Mouse (Mus musculus) thymus, adult 2 months (tissue): ENCODE results near the gene S1pr2. TPM values are rescaled to one million over a fixed set of nuclear protein-coding genes. Genes with fewer than 3 reads are reported as not detected.

ENCODE experiments used
- DNase-seq: peaks from one replicate; pipeline ENCODE4 v3.0.0; 2021
- H3K27ac ChIP-seq: fragments of 200-500 bp; 2 replicates; pipeline ENCODE4 v1.5.1; 2012; ENCODE audit warnings: low read length, control low read depth; ENCODE audit not compliant: control insufficient read depth, insufficient read depth
- H3K27me3 ChIP-seq: fragments of 200-500 bp; 2 replicates; pipeline ENCODE4 v1.6.1; 2012; ENCODE audit warnings: mild to moderate bottlenecking, low read length, moderate library complexity, mixed read lengths; ENCODE audit not compliant: control insufficient read depth, insufficient read depth
- H3K36me3 ChIP-seq: fragments of 200-500 bp; 2 replicates; pipeline ENCODE4 v1.6.1; 2012; ENCODE audit warnings: mild to moderate bottlenecking, low read length, moderate library complexity; ENCODE audit not compliant: control insufficient read depth, insufficient read depth
- H3K4me1 ChIP-seq: fragments of 200-500 bp; replicated peaks from 2 replicates; pipeline ENCODE4 v1.6.1; 2012; ENCODE audit warnings: low read length; ENCODE audit not compliant: control insufficient read depth, insufficient read depth
- H3K4me3 ChIP-seq: fragments of 200-500 bp; 2 replicates; pipeline ENCODE4 v1.5.1; 2012; ENCODE audit warnings: mild to moderate bottlenecking, low read length, control low read depth, moderate library complexity; ENCODE audit not compliant: control insufficient read depth, insufficient read depth
- CTCF ChIP-seq: fragments of 200-500 bp; IDR thresholded peaks from 2 replicates; pipeline ENCODE4 v1.5.1; 2012; ENCODE audit warnings: mild to moderate bottlenecking, control low read depth, low read length, moderate library complexity, borderline replicate concordance; ENCODE audit not compliant: control insufficient read depth, poor library complexity, insufficient read depth; ENCODE audit errors: extremely low read depth
- POLR2A ChIP-seq: fragments of 200-500 bp; IDR thresholded peaks from 2 replicates; pipeline ENCODE4 v1.6.1; 2012; ENCODE audit warnings: mild to moderate bottlenecking, low read length, control low read depth, moderate library complexity; ENCODE audit not compliant: control insufficient read depth, poor library complexity, insufficient read depth; ENCODE audit errors: extremely low read depth
- WGBS: fragments of 180-500 bp; shearing (Covaris S2); methylation state at CpG from one replicate; pipeline ENCODE4 v1.1.7; 2018; 5-methylcytosine and 5-hydroxymethylcytosine counted together
- polyA plus RNA-seq: library from polyadenylated mRNA; depleted of rRNA; stranded (reverse); fragments of >200 nt; gene quantifications from 2 replicates; pipeline ENCODE4 v1.2.3, GENCODE M21; 2012; rRNA removed

Gene S1pr2
- polyA plus RNA-seq, 1 experiment: 11.0 TPM

- H3K27ac ChIP-seq: no peak overlapping the region
- DNase-seq: no peak
- H3K27me3 ChIP-seq: no peaks in the 10 kb centered on the region
- no peak for TF ChIP-seq CTCF
- no peak for TF ChIP-seq POLR2A
- H3K4me1 ChIP-seq: peaks cover 14% of the 10 kb centered on the region
- no peak overlapping the region for H3K4me3 ChIP-seq
- H3K36me3 ChIP-seq: peaks cover 9% of the 10 kb centered on the region
- 87% methylated on average over 16 of the region's 16 CpGs for WGBS
These were observed 30.3 kb downstream of the S1pr2 start for GRCm38 (mm10) chr9:20946066-20946880.

GRCm38 (mm10) chr9:20944697-20945370 is 31.7 kb downstream of the S1pr2 start:
- Histone ChIP-seq H3K27me3 (no peaks in the 10 kb centered on the region), H3K27ac (no peak overlapping the region), H3K4me3 (no peak overlapping the region), H3K36me3 (peaks cover 23% of the 10 kb centered on the region), H3K4me1 (peaks cover 12% of the 10 kb centered on the region)
- TF ChIP-seq CTCF (no peak), POLR2A (no peak)
- 81% methylated on average over 4 of the region's 4 CpGs for WGBS
- DNase-seq: no peak

- WGBS: 90% methylated on average over 2 of the region's 2 CpGs
- TF ChIP-seq CTCF (no peak), POLR2A (no peak)
- no peak overlapping the region for H3K4me3 ChIP-seq
- DNase-seq: no peak
- peaks cover 10% of the 10 kb centered on the region for H3K4me1 ChIP-seq
- no peaks in the 10 kb centered on the region for H3K27me3 ChIP-seq
- no peak overlapping the region for H3K27ac ChIP-seq
- H3K36me3 ChIP-seq: peaks cover 31% of the 10 kb centered on the region
These were observed 32.7 kb downstream of the S1pr2 start for GRCm38 (mm10) chr9:20943911-20944310.

- WGBS: 93% methylated on average over 7 of the region's 7 CpGs
- H3K4me1 ChIP-seq: peaks cover 7% of the 10 kb centered on the region; the same call in 1 of the 2 replicates
- no peak for DNase-seq
These were observed 33.2 kb downstream of the S1pr2 start for GRCm38 (mm10) chr9:20943396-20943795.

GRCm38 (mm10) chr9:20923258-20923657 is 53.3 kb downstream of the S1pr2 start:
- TF ChIP-seq POLR2A (no peak), CTCF (no peak)
- H3K36me3 ChIP-seq: peaks cover 100% of the 10 kb centered on the region
- no peaks in the 10 kb centered on the region for H3K4me1 ChIP-seq
- H3K27ac ChIP-seq: no peak overlapping the region
- no peak overlapping the region for H3K4me3 ChIP-seq
- DNase-seq: no peak
- 92% methylated on average over 3 of the region's 3 CpGs for WGBS
- no peaks in the 10 kb centered on the region for H3K27me3 ChIP-seq

More at GRCm38 (mm10) chr9:20943396-20943795, 33.2 kb downstream of the S1pr2 start:
- H3K36me3 ChIP-seq: peaks cover 32% of the 10 kb centered on the region
- H3K27ac ChIP-seq: no peak overlapping the region
- TF ChIP-seq POLR2A (no peak), CTCF (no peak)
- no peak overlapping the region for H3K4me3 ChIP-seq
- H3K27me3 ChIP-seq: no peaks in the 10 kb centered on the region

GRCm38 (mm10) chr9:20916160-20916559 is 60.4 kb downstream of the S1pr2 start:
- WGBS: 77% methylated on average over 4 of the region's 4 CpGs
- no peaks in the 10 kb centered on the region for H3K27me3 ChIP-seq
- DNase-seq: peak; percentile 68
- TF ChIP-seq POLR2A (no peak), CTCF (peak; percentile 24; the same call in 1 of the 2 replicates)
- no peak overlapping the region for H3K27ac ChIP-seq
- H3K4me1 ChIP-seq: no peaks in the 10 kb centered on the region
- no peak overlapping the region for H3K4me3 ChIP-seq
- peaks cover 96% of the 10 kb centered on the region for H3K36me3 ChIP-seq

Other genes with a start within 250 kb of the S1pr2 start
- 0.51 and 0.93 TPM in 2 replicates for gene Olfm2, start 230.4 kb downstream of the S1pr2 start, polyA plus RNA-seq
- 3.1 and 4.3 TPM in 2 replicates for gene Col5a3, start 161.7 kb downstream of the S1pr2 start, polyA plus RNA-seq
- gene Rdh8, start 158.3 kb downstream of the S1pr2 start, polyA plus RNA-seq: not detected in 2 replicates
- 93.1 and 103 TPM in 2 replicates for gene A230050P20Rik, start 108.1 kb downstream of the S1pr2 start, polyA plus RNA-seq
- 8.7 and 8.8 TPM in 2 replicates for gene Angptl6, start 97.1 kb downstream of the S1pr2 start, polyA plus RNA-seq
- 121 and 140 TPM in 2 replicates for gene Ppan, start 88.6 kb downstream of the S1pr2 start, polyA plus RNA-seq
- gene Eif3g, start 78.2 kb downstream of the S1pr2 start, polyA plus RNA-seq: 137 and 140 TPM in 2 replicates
- gene Dnmt1, start 16.9 kb downstream of the S1pr2 start, polyA plus RNA-seq: 142 and 194 TPM in 2 replicates
- gene Mrpl4, start 26.0 kb upstream of the S1pr2 start, polyA plus RNA-seq: 125 and 140 TPM in 2 replicates
- 78.1 and 90.8 TPM in 2 replicates for gene Icam1, start 39.2 kb upstream of the S1pr2 start, polyA plus RNA-seq
- gene Icam4, start 52.6 kb upstream of the S1pr2 start, polyA plus RNA-seq: 0.26 and 0.71 TPM in 2 replicates
- gene Icam5, start 55.3 kb upstream of the S1pr2 start, polyA plus RNA-seq: 0.63 and 1.0 TPM in 2 replicates
- 0.79 and 1.1 TPM in 2 replicates for gene Zglp1, start 90.3 kb upstream of the S1pr2 start, polyA plus RNA-seq
- gene Gm49373, start 96.3 kb upstream of the S1pr2 start, polyA plus RNA-seq: 0.47 and 0.48 TPM in 2 replicates
- gene Fdx1l, start 96.8 kb upstream of the S1pr2 start, polyA plus RNA-seq: 52.0 and 67.8 TPM in 2 replicates
- gene Gm38431, start 115.2 kb upstream of the S1pr2 start, polyA plus RNA-seq: 13.5 and 18.0 TPM in 2 replicates
- 229 and 270 TPM in 2 replicates for gene Raver1, start 115.2 kb upstream of the S1pr2 start, polyA plus RNA-seq
- 50.7 and 51.1 TPM in 2 replicates for gene Tyk2, start 154.5 kb upstream of the S1pr2 start, polyA plus RNA-seq
- 91.1 and 92.5 TPM in 2 replicates for gene Cdc37, start 173.2 kb upstream of the S1pr2 start, polyA plus RNA-seq
- 6.1 and 6.8 TPM in 2 replicates for gene Pde4a, start 188.9 kb upstream of the S1pr2 start, polyA plus RNA-seq